Mouse (Mus musculus) liver, postnatal 0 days (tissue): ENCODE results near the gene Gm20388.

Experiments used
- CTCF ChIP-seq: sonication (generic); IDR thresholded peaks from 2 replicates; pipeline ENCODE4 v1.5.1; 2016; ENCODE audit warnings: antibody characterized with exemption, low read depth
- EP300 ChIP-seq: IDR thresholded peaks from 2 replicates; pipeline ENCODE4 v1.6.1; 2016; ENCODE audit warnings: antibody characterized with exemption, low read depth, mild to moderate bottlenecking

DNA sequence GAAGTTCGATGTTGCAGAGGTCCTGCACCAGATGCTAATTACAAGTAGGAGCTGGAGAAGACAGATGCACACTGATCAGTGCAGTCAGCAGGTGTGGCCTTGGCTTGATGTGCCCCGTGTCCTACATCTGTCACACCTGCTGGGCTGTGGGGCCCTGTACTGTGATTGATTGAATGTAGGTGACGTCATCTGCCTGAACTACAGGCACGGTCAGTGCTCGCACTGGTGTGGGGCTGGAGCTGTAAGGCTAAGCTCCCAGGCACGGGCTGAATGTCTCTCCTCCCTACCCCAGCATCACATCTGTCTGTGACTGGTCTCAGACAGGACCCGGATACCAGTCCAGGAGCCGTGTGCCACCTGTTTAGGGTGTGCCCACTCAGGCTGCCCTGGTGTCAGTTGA lies 3870.6 kb downstream of the Gm20388 start:
- TF ChIP-seq CTCF (no peak), EP300 (no peak)
